Mouse (Mus musculus) macrophage (primary cell): ENCODE measurements around the gene Tmem254a. TPM values are rescaled to one million over a fixed set of nuclear protein-coding genes. Genes with fewer than 3 reads are reported as not detected.
"Not testable (repeated sequence)": the region's sequence is repeated elsewhere in the genome, so short reads cannot be mapped to it uniquely, and the experiment has no call there.

Source experiments
- H3K27ac ChIP-seq: fragments of 350-480 bp; formaldehyde crosslinking; 2 replicates; pipeline ENCODE4 v1.9.0; 2021
- H3K36me3 ChIP-seq: fragments of 350-480 bp; formaldehyde crosslinking; 2 replicates; pipeline ENCODE4 v1.9.0; 2021; ENCODE audit errors: inconsistent target
- H3K4me3 ChIP-seq: fragments of 350-480 bp; formaldehyde crosslinking; 2 replicates; pipeline ENCODE4 v1.9.0; 2021; ENCODE audit errors: inconsistent target
- H3K79me2 ChIP-seq: fragments of 350-480 bp; formaldehyde crosslinking; 2 replicates; pipeline ENCODE4 v1.9.0; 2021; ENCODE audit errors: inconsistent target
- WGBS: methylation state at CpG from one replicate; pipeline ENCODE4 v1.1.7; 2026; ENCODE audit warnings: inconsistent platforms; ENCODE audit not compliant: missing documents; 5-methylcytosine and 5-hydroxymethylcytosine counted together
- polyA plus RNA-seq: library from polyadenylated mRNA; stranded (reverse); fragments of 250-400 nt; gene quantifications from 3 replicates; pipeline ENCODE4 v1.2.4, GENCODE M21; 2018; ENCODE audit warnings: inconsistent platforms
- total RNA-seq, 78 experiments: library from RNA; depleted of rRNA; stranded (reverse); fragments of 250-400 nt; gene quantifications; 1 replicate in 9 of 78; 2 replicates in 24 of 78; 3 replicates in 43 of 78; 4 replicates in 2 of 78; pipeline ENCODE4 v1.2.4; 2018; ENCODE audit warnings: inconsistent platforms in 56 of 78

The Tmem254a gene
- 1 to 10 TPM in 10 of 26 experiments, under 1 TPM in 3, not detected in 13; 0.29 to 2.8 (median 1.8) TPM for total RNA-seq (2018; cell fraction: chromatin; rRNA removed)
- 1 to 10 TPM in 8 of 26 experiments, under 1 TPM in 18; 0.24 to 2.3 (median 0.83) TPM for total RNA-seq (2018; cell fraction: cytosol; rRNA removed)
- total RNA-seq (2018; cell fraction: nucleus; rRNA removed) = 1 to 10 TPM in 7 of 26 experiments, under 1 TPM in 9, not detected in 10; 0.22 to 2.4 (median 0.94) TPM
- 0.54 to 1.7 TPM (median 0.72 TPM) in 3 replicates for polyA plus RNA-seq

DNA sequence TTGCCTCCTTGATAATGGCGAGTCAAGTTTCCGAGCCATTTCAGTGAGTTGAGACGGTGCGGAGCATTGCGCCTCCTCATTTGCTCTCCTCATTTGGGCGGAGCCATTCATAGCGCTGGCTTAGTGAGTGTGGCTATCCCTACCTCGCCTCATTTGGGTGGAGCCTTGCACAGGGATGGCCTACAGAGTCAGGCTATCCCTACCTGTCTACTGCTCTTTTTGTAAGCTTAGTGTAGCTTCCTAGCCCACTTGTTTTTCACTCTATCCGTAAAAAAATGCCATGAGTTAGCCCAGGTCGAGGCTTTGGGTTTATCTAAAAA is at the start of gene Tmem254a:
Gene Tmem254a (minus strand): TSS at position 111 of the 320 bp plus-strand sequence.
- H3K36me3 ChIP-seq, H3K27ac ChIP-seq, H3K79me2 ChIP-seq, H3K4me3 ChIP-seq: not testable (repeated sequence)
- WGBS = no CpG with 5 or more reads among the region's 10 CpGs

DNA sequence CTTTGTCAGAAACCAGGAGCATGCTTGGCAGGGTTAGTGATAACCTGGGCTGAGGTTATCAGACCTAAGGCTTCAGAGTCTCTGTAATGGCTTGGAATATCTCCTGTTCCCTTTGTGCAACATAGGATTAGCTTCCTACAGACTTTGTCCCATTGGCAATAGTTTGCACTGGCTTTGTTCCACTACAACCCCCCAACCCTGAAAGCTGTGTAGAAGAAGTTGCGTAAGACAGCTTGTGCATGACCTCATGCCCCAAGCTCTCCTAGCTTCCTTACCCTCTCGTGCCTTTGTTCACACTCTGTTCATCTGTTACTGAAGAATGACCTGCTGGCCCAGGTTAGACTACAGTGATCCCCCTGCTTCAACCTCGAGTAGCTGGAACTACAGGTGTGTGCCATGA is 30.4 kb upstream of the Tmem254a start:
- H3K4me3 ChIP-seq, H3K79me2 ChIP-seq, H3K27ac ChIP-seq, H3K36me3 ChIP-seq: not testable (repeated sequence)
- no CpG with 5 or more reads among the region's 3 CpGs for WGBS

DNA sequence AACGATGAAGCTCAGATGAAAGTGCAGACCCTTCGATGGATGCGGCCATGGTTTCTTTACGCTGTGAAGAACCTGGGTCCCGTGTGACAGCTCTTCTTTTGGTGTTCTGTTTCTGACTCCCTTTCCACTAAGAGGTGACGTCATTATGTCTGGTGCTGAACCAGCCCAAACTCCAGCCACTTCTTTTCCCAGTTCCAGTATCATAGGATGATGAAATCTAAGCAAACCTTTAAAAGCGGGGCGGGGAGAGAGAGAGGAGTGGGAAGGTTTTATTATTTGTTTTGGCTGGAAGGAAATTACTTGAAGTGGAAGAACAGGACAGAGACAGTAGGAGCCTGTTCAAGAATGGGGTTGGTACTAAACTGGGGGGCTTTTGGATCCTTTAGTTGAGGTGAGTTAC is 10.5 kb upstream of the Tmem254a start, which contains the start of gene Cphx1:
Gene Cphx1 (plus strand): TSS at position 301 of the 400 bp plus-strand sequence.
- not testable (repeated sequence) for H3K27ac ChIP-seq, H3K4me3 ChIP-seq, H3K36me3 ChIP-seq, H3K79me2 ChIP-seq
- WGBS = no CpG with 5 or more reads among the region's 8 CpGs

DNA sequence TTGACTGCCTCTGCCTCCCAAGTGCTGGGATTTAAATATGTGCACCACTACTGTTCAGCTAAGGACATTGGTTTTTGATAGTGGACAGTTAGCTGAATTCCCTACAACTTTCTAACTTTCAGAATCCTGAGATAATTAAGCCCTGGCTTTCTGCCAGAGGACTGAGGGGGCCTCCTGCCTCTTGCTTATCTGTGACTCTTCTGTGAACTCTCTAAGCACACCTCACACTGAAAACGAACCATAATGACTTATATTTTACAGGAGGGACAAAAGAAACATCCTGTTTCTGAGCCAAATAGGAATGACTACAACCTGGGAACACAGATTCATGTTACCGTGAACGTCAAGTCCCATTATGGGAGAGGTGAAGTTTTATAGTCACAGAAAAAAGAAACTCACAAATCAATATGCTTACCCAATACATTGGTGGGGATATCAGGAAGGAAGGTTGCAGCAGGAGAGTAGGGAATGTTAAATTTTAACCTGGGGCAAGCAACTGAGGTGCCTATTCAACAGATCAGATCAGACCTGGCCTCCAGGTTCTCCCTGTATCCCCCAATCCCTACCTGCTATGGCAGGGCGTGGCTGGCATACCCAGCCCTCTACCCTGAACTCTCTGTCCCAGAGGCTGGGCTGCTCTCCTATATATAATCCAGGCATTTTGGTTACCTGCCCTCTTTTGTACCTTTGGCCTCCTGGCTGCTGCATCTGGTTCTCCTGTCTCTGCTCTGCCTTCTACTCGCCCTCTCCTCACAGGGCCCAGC is 9.6 kb upstream of the Tmem254a start:
- H3K4me3 ChIP-seq, H3K79me2 ChIP-seq, H3K36me3 ChIP-seq, H3K27ac ChIP-seq: not testable (repeated sequence)
- no CpG with 5 or more reads among the region's 5 CpGs for WGBS

DNA sequence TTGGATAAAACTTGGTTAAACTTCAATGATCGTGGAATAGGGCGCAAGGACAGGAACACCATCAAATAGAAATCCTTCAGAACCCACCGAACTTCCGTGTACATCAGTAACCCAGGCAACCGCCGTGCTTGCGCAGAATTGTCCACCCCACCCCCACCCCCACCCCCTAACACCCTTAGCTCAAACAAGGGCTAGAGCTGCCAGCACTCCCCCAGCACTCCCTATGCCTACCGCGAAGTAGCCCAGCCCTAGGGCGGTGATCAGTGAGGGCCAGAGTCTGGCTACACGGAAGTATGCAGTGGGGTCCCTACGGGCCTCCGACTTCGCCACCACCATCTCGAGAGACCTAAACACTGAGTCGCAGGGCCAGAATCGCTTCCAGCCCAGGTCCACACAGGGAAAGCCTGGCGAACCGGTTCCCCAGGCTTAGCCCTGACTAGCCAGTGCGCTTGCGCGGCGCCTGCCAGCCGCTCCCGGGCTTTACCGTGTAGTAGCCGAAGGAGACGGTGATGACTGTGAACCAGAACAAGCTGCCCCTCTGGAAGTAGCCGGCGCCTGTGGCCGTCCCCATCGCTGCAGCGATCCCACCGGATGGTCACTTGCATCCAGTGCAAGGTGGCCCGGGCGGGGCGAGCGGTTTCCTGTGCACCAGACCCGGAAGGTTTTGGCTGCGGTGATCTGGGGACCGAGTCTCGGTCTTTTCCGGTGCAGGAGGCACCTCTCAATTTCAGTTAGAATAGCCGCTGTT is 484 bp downstream of the Tmem254a start:
- WGBS = no CpG with 5 or more reads among the region's 44 CpGs
- H3K79me2 ChIP-seq = not testable (repeated sequence)

DNA sequence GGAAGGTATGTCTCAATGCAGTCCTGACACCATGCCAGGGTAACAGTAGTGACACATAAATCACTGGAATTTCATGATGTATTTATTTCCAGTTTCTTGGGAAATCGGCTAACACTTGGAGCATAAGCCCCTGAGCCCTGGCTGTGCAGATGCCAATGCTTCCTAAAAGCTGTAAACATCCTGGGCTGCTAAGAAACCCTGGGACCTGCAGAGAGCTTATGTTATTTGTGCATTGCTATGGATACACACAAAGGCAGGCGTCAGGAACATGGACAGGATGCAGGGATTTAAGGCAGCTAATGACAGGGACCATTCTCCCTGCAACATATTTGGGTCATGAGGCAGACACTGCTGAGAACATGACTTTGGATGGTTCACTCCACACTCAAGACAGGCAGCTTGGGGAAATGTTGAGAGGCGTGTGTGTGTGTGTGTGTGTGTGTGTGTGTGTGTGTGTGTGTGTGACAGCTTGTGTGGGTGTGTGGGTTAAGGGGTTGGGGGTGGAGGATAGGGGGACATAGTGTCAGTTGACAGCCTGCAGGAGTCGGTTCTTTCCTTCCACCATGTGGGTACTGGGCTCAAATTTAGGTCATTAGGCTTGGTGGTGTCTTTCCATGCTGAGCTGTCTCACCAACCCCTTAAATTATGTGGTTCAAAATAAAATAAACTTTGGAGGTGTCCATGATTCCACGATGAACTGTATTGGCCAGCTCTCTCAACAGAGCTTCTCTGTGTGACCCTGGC is 8.9 kb downstream of the Tmem254a start:
- H3K4me3 ChIP-seq, H3K36me3 ChIP-seq, H3K27ac ChIP-seq, H3K79me2 ChIP-seq: not testable (repeated sequence)
- WGBS = no CpG with 5 or more reads among the region's 5 CpGs

More for the DNA sequence above, 484 bp downstream of the Tmem254a start:
- H3K4me3 ChIP-seq, H3K36me3 ChIP-seq, H3K27ac ChIP-seq: not testable (repeated sequence)

DNA sequence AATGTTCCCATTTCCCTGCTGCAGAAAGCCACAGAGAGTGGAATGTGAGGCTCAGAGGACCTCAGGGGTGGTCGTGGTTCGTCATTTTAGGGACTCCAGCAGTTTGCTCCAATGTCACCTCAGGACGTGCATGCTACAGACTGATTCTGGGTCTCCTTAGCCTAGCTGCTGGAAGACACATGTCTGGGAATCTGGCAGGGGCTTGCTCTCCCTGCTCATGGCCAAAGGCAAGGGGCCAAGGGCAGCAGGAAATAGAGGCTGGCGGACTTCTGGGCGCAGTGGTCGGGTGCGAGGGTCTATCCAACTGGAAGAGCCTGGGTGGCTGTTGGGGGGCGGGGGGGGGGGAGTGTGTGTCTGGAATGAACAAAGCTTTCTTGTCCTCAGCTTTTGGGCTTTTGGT is 18.5 kb downstream of the Tmem254a start:
- H3K36me3 ChIP-seq, H3K27ac ChIP-seq, H3K4me3 ChIP-seq, H3K79me2 ChIP-seq: not testable (repeated sequence)
- no CpG with 5 or more reads among the region's 8 CpGs for whole genome bisulfite sequencing

DNA sequence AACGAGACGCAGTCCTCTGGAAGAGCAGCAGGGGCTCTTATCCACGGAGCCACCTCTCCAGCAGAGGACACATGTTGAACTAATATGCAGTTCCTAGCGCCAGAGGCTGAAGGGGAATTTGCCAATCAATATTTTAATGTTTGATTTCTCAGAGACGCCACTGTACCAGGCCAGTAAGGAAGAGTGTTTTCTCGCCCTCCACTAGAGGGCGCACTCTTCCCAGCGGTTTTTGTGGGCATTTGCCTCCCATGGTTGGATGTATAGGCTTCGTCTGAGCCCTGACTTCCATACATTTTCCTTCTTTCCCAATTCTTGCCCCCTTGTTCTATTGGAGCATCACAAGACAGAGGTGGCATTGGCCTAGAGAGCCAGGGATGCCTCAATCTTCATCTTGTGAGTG is 20.2 kb downstream of the Tmem254a start:
- no CpG with 5 or more reads among the region's 9 CpGs for WGBS
- H3K36me3 ChIP-seq, H3K27ac ChIP-seq, H3K79me2 ChIP-seq, H3K4me3 ChIP-seq: not testable (repeated sequence)

DNA sequence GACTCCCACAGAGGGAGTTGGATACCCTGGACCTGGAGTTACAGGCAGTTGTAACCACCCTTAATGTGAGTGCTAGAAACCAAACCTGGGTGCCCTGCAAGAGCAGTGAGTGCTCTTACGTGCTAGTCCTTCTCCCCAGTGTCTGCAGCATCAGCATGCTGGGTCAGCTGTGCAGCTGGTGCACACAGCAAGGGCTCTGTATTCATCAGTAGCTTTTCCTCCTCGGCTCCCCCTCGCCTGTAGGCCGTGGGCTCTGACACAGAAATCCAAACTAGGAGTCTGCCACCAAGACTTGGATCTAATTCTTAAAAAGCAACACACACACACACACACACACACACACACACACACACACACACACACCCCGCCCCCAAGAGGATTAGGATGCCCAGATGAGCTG is 22.2 kb downstream of the Tmem254a start:
- H3K27ac ChIP-seq, H3K36me3 ChIP-seq, H3K4me3 ChIP-seq, H3K79me2 ChIP-seq: not testable (repeated sequence)
- no CpG with 5 or more reads among the region's 5 CpGs for WGBS

DNA sequence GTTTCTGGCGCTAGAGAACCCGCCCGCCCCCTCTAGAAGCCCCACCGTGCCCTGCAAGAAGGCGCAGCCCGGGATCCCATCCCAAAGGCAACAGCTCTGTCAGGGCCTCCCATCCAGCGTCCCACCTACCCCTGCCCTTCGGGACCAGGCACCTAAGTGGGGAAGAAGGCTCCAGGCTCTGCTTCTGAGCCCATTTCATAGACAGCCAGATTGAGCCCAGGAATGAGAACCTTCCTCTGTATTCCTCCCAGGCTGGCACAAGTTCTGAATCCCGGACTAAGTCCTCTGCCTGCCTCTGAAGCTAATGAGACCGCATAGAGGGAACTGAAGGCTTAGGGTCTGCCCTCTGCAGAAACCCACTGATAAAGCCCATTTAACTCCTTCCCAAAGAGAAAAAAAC is 24.5 kb downstream of the Tmem254a start, which contains the start of gene Plac9a:
Gene Plac9a (minus strand): TSS at position 101 of the 400 bp plus-strand sequence.
- not testable (repeated sequence) for H3K79me2 ChIP-seq, H3K27ac ChIP-seq, H3K36me3 ChIP-seq, H3K4me3 ChIP-seq
- WGBS = no CpG with 5 or more reads among the region's 10 CpGs

DNA sequence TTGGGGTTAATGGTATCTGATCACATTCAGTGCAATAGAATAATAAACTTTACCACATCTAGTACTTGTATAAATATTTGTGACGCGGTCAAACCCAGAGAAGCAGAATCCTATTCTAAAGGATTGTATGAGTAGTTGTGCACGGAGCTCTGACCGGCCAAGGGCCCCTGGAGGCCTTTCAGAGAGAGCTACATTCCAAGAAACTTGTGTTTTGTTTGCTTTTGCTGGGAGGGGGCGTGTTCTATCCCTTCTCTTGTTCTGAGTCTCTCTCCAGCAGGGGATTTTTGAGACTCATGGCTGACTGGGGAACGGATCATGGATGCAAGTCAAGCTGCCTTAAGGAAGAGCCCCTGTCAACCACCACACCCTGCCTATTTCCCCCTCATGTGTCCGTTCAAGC is 31.8 kb downstream of the Tmem254a start:
- H3K4me3 ChIP-seq, H3K27ac ChIP-seq, H3K36me3 ChIP-seq, H3K79me2 ChIP-seq: not testable (repeated sequence)
- no CpG with 5 or more reads among the region's 7 CpGs for WGBS

DNA sequence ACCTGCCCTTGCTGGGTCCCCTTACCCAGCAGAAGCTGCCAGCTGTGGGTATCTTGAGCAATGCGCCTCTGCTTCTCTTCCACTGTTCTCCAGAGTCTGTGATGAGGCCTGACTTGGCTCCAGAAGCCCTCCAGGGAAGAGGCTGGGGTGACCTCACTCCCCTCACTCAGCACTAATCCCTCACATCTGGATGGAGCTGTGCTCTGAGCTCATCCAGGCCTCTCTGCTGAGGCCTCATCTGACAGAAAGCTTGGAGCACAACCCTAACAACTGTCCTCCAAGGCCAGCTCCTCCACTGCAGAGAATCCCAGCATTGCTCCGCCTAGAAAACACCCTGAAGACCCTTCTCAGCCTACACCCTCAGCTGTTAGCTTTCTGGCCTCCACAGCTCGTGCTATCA is 32.9 kb downstream of the Tmem254a start:
- H3K4me3 ChIP-seq, H3K79me2 ChIP-seq, H3K27ac ChIP-seq, H3K36me3 ChIP-seq: not testable (repeated sequence)
- no CpG with 5 or more reads among the region's 3 CpGs for WGBS

DNA sequence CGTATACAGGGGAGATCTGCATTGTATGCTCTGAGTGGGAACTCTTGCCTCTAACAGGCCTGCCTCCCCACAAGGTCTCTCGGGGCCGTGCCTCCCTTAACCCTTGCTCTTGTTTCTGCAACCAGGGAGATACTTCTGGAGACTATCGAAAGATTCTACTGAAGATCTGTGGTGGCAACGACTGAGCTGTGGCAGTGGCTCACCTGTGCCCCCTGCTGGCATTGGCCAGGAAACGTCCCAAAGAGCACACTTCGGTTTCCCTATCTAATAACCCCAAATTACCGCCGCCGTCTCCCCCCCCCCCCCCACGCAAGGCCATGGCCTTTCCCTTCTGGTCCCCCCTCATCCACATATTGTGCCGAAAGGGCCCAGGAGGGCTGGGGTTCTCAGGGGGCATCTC is 41.6 kb downstream of the Tmem254a start:
- H3K36me3 ChIP-seq, H3K4me3 ChIP-seq, H3K79me2 ChIP-seq, H3K27ac ChIP-seq: not testable (repeated sequence)
- WGBS = no CpG with 5 or more reads among the region's 12 CpGs

DNA sequence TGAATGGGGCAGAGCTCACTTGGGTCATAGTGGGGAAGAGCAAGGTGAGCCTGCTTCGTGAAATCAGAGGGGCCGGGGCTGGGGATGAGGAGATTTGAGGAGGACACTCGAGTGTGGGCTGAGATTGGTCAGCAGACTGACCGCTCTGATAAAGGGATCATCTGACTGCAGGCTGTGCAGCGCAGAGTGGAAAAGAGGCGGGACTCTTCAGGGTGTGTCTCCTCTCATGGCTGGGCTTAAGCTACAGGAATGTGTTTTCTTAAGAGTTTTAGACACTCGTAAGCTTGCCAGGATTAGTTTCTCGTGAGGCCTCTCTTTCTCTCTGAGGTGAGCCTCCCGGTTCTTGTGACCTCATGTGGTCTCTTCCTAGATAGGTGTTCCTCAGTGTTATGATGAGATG is 45.7 kb downstream of the Tmem254a start:
- not testable (repeated sequence) for H3K36me3 ChIP-seq, H3K4me3 ChIP-seq, H3K27ac ChIP-seq, H3K79me2 ChIP-seq
- WGBS = no CpG with 5 or more reads among the region's 9 CpGs

DNA sequence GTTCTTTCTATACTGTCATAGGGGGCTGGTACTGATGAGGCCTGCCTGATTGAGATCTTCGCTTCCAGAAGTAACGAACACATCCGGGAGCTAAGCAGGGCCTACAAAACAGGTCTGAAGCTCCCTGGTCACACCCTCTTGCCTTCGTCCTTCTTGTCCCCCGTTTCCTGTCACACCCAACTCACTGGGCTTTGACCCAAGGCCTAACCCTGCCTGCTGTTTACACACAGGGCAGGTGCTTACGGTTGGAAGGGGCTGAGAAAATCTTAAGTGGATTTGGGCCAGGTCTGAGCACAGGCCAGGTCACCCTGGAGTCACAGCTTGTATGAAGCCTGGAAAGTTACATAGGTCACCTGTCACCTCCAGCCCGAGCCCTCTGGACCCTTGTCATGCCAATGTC is 50.8 kb downstream of the Tmem254a start:
- no CpG with 5 or more reads among the region's 7 CpGs for WGBS
- H3K27ac ChIP-seq = not testable (repeated sequence)
- H3K36me3 ChIP-seq = peaks cover 16% of the 10 kb centered on the region

More for the DNA sequence above, 50.8 kb downstream of the Tmem254a start:
- H3K79me2 ChIP-seq, H3K4me3 ChIP-seq: not testable (repeated sequence)
